Mouse (Mus musculus) NIH3T3 (cell line): ENCODE measurements around the gene Abr.

Experiments used
- DNase-seq: peaks from one replicate; pipeline ENCODE4 v3.0.0-alpha.2; 2012; ENCODE audit warnings: low read depth

Abr gene

GRCm38 (mm10) chr11:76623206-76623961 is 1.3 kb upstream of the Abr start:
- no peak for DNase-seq

GRCm38 (mm10) chr11:76622566-76623205 is 572 bp upstream of the Abr start:
- no peak for DNase-seq

GRCm38 (mm10) chr11:76618134-76618533 is 4.0 kb downstream of the Abr start:
- DNase-seq: no peak

GRCm38 (mm10) chr11:76614246-76614645 is 7.9 kb downstream of the Abr start:
- DNase-seq: peak; percentile 16

- DNase-seq: peak; percentile 57
Observed at GRCm38 (mm10) chr11:76612638-76613104, 9.4 kb downstream of the Abr start.

- no peak for DNase-seq
Observed at GRCm38 (mm10) chr11:76610948-76611347, 11.2 kb downstream of the Abr start.

GRCm38 (mm10) chr11:76606521-76606920 is 15.6 kb downstream of the Abr start:
- DNase-seq: no peak

GRCm38 (mm10) chr11:76599219-76599618 is 22.9 kb downstream of the Abr start:
- no peak for DNase-seq

GRCm38 (mm10) chr11:76598757-76599156 is 23.4 kb downstream of the Abr start:
- DNase-seq: no peak

- DNase-seq: peak; percentile 64
Observed at GRCm38 (mm10) chr11:76593620-76594326, 28.3 kb downstream of the Abr start.

- DNase-seq: no peak
Observed at GRCm38 (mm10) chr11:76589746-76590145, 32.4 kb downstream of the Abr start.

- peak; percentile 50 for DNase-seq
Observed at GRCm38 (mm10) chr11:76588632-76589485, 33.3 kb downstream of the Abr start.

- no peak for DNase-seq
Observed at GRCm38 (mm10) chr11:76588032-76588431, 34.1 kb downstream of the Abr start.

- DNase-seq: peak; percentile 91
Observed at GRCm38 (mm10) chr11:76587333-76587732, 34.8 kb downstream of the Abr start.

GRCm38 (mm10) chr11:76586119-76586518 is 36.0 kb downstream of the Abr start:
- no peak for DNase-seq

GRCm38 (mm10) chr11:76577588-76578257 is 44.4 kb downstream of the Abr start:
- DNase-seq: peak; percentile 95

- DNase-seq: peak; percentile 51
Observed at GRCm38 (mm10) chr11:76572820-76573385, 49.2 kb downstream of the Abr start.

- DNase-seq: no peak
Observed at GRCm38 (mm10) chr11:76571613-76571929, 50.5 kb downstream of the Abr start.

- DNase-seq: no peak
Observed at GRCm38 (mm10) chr11:76570741-76571612, 51.1 kb downstream of the Abr start.

GRCm38 (mm10) chr11:76570201-76570731 is 51.8 kb downstream of the Abr start:
- DNase-seq: no peak
